Mouse (Mus musculus): ENCODE measurements around the gene Stap1.

Gene Stap1

GRCm38 (mm10) chr5:86071538-86071937 is at the start of gene Stap1:
Stap1 (plus strand) TSS chr5:86071746.
- no peak for DNase-seq (ENCODE audit: low read depth, low spot score)

- no peak for DNase-seq (ENCODE audit: low read depth, low spot score)
Observed at GRCm38 (mm10) chr5:86029820-86030219, 41.7 kb upstream of the Stap1 start.

GRCm38 (mm10) chr5:86063501-86063900 is 8.0 kb upstream of the Stap1 start:
- no peak for DNase-seq (ENCODE audit: low read depth, low spot score)

DNA sequence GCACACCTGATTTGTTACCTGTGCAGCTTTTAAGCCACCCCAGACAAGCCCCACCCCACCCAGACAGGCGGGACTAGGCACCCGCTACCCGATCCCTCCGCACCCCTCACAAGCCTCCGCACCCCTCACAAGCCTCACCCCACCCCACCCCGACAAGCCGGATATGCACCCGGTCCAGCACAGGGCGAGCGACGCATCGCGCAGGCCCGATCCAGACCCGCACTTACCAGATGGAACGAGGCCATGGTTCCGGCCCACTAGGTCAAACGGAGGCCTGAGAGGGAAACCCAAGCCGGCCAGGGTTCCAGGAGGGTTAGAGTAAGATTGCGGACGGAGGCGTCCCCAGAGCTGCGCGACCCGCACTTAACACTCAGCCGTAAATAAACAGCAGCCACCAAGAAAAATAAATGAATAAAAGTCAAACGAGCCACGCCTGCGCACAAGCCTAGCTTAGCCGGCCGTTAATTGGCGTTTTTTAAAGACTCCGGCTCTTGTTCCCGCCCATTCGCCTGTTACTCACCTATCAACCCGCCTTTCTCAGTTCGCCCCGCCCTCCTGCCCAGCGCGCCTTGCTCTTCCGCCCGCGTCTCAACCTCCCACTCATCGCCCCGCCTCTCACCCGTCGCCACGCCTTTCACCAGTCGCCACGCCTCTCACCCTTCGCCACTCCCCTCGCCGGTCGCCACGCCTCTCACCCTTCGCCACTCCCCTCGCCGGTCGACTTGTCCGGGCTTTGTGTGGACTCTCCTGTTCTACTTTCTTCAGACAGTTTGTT is 6.3 kb upstream of the Stap1 start, which contains the start of gene Cenpc1:
Gene Cenpc1 (minus strand): TSS at position 483 of the 775 bp plus-strand sequence.
- peak; percentile 96 for DNase-seq (ENCODE audit: low read depth, low spot score)

GRCm38 (mm10) chr5:86065876-86066550 is 5.5 kb upstream of the Stap1 start:
- DNase-seq (ENCODE audit: low read depth, low spot score) = peak; percentile 8

- peak; percentile 71 for DNase-seq (ENCODE audit: low read depth, low spot score)
Observed at GRCm38 (mm10) chr5:86066551-86066929, 5.0 kb upstream of the Stap1 start.

DNA sequence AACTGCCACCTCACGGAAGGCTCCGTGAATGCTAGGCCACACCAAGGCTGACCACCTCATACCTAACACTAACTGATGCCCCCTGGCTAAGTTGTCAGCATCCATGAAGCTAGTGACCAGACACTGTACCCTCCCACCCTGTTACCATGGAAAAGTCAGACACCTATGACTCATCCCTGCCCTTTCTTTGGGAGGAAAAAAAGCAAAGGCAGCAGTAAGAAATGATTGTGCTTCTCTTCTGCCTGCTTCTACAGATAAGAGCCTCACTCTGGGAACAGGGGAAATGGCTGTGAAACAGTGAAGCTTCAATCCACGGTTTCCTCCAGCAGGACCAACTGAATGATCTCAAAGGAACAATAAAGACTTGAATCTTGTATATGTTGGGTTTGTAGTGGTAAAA is 3.1 kb upstream of the Stap1 start:
- DNase-seq (ENCODE audit: low read depth, low spot score) = no peak

GRCm38 (mm10) chr5:86069121-86069520 is 2.4 kb upstream of the Stap1 start:
- DNase-seq (ENCODE audit: low read depth, low spot score) = no peak

GRCm38 (mm10) chr5:86072756-86073386 is 1.3 kb downstream of the Stap1 start:
- DNase-seq (ENCODE audit: low read depth, low spot score) = no peak

- DNase-seq (ENCODE audit: low read depth, low spot score) = no peak
Observed at GRCm38 (mm10) chr5:86078720-86079334, 7.3 kb downstream of the Stap1 start.

DNA sequence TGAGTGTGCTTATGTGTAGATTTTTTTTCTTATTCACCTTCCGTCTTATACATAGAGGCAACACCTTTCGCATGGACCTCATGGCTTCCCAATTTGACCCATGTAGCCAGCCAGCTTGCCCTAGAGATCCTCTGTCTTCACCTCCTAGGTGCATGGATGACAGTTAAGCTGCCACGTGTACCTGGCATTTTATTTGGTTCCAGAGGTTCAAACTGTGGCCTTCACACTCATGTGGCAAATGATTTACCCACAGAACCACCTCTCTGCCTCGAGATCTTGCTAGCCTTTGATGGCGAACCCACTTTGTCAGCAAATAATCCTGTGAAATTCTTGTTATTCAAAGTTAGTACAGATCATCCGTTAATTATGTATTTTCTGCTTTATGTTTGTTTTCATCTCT is 12.4 kb downstream of the Stap1 start:
- DNase-seq (ENCODE audit: low read depth, low spot score) = no peak

GRCm38 (mm10) chr5:86084979-86085378 is 13.4 kb downstream of the Stap1 start:
- DNase-seq (ENCODE audit: low read depth, low spot score) = no peak

- DNase-seq (ENCODE audit: low read depth, low spot score) = no peak
Observed at GRCm38 (mm10) chr5:86086751-86087150, 15.2 kb downstream of the Stap1 start.

DNA sequence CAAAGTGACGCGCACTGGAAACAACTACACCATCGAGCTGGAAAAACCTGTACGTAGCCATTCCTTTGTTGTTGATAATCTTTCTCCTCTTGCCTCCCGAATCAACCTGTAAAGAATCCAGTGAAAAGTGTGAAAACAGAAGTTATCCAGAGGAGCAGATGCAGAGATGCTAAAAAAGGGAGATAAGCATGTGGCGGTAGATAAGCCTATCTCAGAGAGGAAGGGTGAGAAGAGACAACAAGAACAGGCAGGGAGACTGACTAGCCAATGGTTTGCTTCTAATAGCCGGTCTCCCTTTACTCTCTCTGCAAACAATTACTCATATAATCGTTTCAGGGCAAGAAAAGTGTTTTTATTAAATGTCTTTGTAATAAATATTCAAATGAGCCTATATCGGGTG is 23.2 kb downstream of the Stap1 start:
- DNase-seq (ENCODE audit: low read depth, low spot score) = no peak

DNA sequence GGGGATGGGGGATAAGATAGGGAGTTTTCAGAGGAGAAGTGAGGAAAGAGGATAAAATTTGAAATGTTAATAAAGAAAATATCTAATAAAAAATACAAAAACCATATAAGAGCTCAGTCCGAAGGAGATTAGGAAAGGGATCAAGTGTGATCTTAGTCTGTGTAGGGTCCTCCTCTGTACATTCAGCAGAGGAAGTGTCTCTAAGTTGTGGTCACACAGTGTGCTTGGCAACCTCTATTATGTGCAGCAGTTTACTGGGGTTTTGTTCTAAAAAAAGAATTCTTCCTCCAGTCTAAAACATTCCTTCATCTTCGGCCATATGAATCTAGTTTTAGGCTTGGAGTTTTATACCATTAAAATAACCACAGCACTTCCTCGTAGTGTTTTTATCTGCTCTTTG is 27.4 kb downstream of the Stap1 start:
- DNase-seq (ENCODE audit: low read depth, low spot score) = no peak

DNA sequence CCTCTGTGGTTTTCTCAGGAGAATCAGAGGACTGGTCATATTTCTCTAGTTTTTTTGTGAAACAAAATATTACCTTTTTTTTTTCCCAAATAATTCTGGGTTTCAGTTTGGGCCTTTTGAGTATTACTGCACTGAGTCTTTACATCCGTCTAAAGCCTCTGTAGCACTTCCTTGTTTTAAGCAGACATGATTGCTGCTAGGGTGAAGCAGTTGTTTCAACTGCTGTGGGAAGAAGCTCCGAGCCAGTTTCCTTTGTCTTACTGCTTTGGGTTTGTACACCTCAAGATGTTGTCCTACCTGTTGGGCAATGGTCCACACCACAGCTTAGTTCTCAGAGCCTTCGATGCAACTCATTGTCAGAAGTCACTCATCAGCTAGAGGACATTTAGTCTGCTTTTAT is 29.1 kb downstream of the Stap1 start:
- DNase-seq (ENCODE audit: low read depth, low spot score) = no peak

- no peak for DNase-seq (ENCODE audit: low read depth, low spot score)
Observed at GRCm38 (mm10) chr5:86102176-86102575, 30.6 kb downstream of the Stap1 start.

- peak; percentile 32 for DNase-seq (ENCODE audit: low read depth, low spot score)
Observed at GRCm38 (mm10) chr5:86106610-86107009, 35.1 kb downstream of the Stap1 start.

GRCm38 (mm10) chr5:86111074-86111473 is 39.5 kb downstream of the Stap1 start:
- no peak for DNase-seq (ENCODE audit: low read depth, low spot score)

GRCm38 (mm10) chr5:86113037-86113436 is 41.5 kb downstream of the Stap1 start:
- DNase-seq (ENCODE audit: low read depth, low spot score) = no peak

DNA sequence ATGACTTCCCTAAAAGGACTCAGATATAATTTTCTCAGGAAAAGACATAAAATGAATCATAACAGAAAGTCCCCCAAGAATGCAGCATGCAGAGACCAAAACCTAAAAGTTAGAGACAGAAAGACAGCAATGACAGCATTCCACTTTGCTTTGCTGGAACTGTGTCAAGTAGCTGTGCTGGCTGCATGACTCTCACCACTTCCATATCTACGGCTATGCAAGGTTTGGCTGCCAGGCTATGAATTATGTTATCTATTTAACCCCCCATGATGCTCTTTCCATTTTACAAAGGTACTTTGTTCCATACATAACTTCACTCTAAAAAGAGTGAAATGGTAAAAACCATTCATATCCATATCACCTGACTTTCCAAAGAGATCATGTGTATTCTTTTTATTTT is 42.5 kb downstream of the Stap1 start:
- DNase-seq (ENCODE audit: low read depth, low spot score) = no peak

DNA sequence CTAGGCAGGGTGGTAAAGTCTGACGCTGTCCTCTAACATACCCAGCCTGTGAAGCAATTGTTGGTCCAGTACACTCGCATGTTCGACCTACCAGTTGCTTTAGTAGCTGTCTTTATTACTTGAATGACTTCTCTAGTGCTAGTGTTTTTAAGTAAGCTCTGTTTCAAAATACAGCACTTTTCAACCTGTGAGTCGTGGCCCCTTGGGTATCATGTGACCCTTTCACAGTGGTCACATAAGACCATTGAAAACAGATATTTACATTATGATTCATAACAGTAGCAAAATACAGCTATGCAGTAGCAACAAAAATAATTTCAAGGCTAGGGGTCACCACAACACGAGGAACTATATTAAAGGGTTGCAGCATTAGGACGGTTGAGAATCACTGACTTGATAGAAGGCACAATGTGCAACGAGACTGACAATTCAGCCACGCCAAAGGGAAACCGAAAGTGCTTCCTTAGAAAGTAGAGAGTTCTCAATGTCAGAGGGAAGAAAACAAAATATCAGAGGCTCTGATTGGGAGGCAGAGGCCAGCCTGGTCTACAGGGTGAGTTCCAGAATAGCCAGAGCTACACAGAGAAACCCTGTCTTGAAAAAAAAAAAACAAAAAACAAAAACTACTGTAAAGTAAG is 47.0 kb downstream of the Stap1 start:
- no peak for DNase-seq (ENCODE audit: low read depth, low spot score)
